Mouse (Mus musculus): Measurements from ENCODE around the gene Ppp4r4.
"Not testable (repeated sequence)": the region's sequence is repeated elsewhere in the genome, so short reads cannot be mapped to it uniquely, and the experiment has no call there.

Ppp4r4 gene

GRCm38 (mm10) chr12:103532020-103532648 lies at the start of gene Ppp4r4:
Gene Ppp4r4, plus strand, starts transcription at chr12:103532283.
- DNase-seq (ENCODE audit: low spot score), result no peak

GRCm38 (mm10) chr12:103482781-103483180 lies 49.3 kb upstream of the Ppp4r4 start:
- no peak for DNase-seq (ENCODE audit: low spot score)

- not testable (repeated sequence) for DNase-seq (ENCODE audit: low spot score)
Observed at GRCm38 (mm10) chr12:103484200-103484972, 47.7 kb upstream of the Ppp4r4 start.

DNA sequence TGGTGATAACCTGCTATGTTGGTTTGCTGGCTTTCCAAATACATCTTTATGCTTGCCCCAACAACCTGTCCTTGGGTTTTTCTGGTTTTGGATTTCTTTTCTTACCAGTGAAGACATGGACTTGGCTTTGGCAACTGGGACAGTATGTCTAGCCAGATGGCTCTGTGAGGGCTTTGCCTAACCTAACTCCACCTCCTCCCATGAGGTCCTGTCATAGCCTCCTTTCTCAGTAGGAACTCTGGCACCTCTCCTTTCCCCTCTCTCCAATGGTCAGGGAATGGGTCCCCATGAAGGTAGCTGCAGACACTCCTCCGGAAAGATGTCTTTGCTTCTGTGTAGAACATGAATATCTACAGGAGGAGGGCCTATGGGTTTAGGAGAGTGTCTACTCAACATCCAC lies 45.4 kb upstream of the Ppp4r4 start:
- no peak for DNase-seq (ENCODE audit: low spot score)

- DNase-seq (ENCODE audit: low spot score), result no peak
Observed at GRCm38 (mm10) chr12:103487276-103487675, 44.8 kb upstream of the Ppp4r4 start.

GRCm38 (mm10) chr12:103487750-103488149 lies 44.3 kb upstream of the Ppp4r4 start:
- DNase-seq (ENCODE audit: low spot score), result no peak

DNA sequence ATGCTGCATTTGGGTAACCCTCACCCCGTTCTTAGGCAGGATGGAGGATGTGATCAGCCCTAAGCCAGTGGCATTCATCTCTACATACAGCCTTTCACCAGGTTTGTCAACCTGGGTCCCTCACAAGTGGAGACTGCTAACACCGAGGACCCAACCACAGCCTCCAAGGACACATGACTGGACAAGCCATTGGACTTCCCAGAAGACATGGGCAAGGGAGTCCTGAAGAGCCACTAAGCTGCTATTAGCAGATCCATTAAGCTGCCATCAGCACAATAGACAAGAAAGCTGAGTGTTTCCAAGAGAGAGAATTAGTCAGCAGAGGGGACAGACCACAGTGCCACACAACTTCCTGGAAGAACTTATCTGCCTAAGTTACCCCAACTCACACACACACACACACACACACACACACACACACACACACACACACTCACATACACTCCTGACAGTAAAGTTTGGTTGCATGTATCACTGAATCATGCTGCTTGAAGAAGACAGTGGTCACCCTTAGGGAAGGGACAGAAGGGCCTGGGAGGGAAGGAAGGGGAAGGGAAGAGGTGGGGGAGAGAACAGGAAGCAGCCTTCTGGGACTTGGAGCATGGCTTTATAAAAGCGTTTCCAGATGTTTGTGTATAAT lies 40.9 kb upstream of the Ppp4r4 start:
- no peak for DNase-seq (ENCODE audit: low spot score)

DNA sequence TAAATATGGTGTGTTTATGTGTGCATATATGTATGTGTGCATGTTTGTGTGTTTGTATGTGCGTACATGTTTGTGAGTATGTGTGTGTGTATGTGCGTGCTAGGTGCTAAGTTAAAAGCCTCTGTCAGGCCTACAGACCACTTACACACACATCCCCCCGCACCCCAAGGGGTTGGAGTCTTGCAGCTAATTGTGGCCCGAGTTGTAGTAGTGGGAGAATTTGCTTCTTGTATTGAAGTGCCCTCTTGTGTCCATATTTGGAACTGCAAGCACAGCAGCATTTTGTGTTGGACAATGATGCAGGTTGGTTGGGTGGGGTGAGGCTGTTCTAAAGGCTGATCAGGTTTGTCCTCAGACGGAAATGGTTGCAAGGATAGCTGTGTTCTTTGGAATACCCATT lies 39.3 kb upstream of the Ppp4r4 start:
- peak; percentile 59 for DNase-seq (ENCODE audit: low spot score)

DNA sequence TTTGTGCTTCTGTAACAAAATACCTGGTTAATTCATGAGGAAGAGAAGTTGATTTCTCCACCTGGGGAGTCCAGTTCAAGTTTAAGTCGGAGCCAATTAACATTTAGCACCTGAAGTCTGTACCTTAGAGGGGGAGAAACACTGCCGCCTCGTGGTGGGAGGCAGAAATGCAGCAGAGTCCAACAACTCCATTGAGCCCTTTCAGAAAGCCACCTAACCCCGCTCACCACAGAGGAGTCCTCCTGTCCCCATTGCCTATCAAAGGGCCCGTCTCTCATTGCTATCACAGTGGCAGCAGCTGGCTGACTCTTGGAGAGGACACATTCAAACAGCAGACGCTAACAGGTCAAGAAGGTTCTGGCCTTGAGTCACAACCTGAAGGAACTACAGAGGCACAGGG lies 37.6 kb upstream of the Ppp4r4 start:
- DNase-seq (ENCODE audit: low spot score), result no peak

DNA sequence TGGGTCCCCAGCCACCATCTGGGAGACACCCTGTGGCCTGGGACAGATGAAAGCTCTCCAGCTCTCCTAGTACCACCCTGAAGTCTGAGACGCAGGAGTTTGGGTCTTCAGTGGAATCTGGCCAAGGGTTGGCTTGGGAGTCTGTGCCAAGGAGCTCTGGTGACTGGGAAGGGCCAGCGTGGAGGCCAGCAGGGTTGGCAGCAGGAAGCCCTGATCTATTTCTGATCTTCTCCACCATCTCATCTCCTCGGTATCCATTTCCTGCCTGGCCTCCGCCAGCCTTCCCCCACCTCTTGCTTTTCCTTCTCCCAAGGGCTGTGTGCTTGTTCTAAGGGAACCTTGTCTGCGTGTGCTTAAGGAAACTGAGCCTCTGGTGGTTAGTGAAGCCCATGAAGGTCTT lies 33.3 kb upstream of the Ppp4r4 start:
- no peak for DNase-seq (ENCODE audit: low spot score)

GRCm38 (mm10) chr12:103499261-103499660 lies 32.8 kb upstream of the Ppp4r4 start:
- DNase-seq (ENCODE audit: low spot score), result no peak

GRCm38 (mm10) chr12:103503300-103503699 lies 28.8 kb upstream of the Ppp4r4 start:
- no peak for DNase-seq (ENCODE audit: low spot score)

DNA sequence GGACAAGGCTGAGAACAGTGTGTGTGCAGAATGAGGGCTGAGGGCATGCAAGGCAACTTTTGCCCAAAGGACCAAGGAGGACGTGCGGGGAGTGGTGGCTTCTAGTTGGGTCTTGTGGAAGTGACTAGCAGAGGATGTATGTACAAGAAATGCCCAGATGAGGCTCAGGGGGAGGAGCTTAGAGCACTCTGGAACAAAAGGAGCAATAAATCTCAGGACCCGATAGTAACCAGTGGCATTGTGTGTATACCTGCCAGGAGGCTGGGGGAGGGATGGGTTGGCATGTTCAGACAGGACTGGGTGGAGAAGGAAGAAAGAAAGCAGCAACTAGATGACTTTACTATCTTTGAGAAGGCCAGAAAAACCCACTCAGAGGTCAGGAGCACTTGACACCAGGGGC lies 27.7 kb upstream of the Ppp4r4 start:
- no peak for DNase-seq (ENCODE audit: low spot score)

DNA sequence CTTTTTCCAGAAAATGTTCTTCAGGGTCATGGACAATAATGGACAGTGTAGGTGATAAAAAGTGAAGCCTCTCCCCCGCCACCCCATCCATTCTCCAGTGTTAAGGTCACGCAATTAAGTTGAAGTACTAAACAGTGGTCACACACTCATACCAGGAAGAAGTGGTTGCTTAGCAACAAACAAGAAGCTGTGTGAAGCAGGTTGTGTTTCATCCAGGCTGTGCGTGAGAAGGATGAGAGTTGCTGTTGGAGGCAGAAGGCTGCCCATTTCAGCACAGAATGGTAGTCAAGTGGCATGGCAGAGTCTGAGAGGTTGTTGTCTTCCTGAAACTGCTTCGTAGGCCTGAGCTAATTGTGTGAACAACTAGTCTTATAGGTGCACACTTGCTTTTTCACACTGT lies 23.7 kb upstream of the Ppp4r4 start:
- no peak for DNase-seq (ENCODE audit: low spot score)

DNA sequence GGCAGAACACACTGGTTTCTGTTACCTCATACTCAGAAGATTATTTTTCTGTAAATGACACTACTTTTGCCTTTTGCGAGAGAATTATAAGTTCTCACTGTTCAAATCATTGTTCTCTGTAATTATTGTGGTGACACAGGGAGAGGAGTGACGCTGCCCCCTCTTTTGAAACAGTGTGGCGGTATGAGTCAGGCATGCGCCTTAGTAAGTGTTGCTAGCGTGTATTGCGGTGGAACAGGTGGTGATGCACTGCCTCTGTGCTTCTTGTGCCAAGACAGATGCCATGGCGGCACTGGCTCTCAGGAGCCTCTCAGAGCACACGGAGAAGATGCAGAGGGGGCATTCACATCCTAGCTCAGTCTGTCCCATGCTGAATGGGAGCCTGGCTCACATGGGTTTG lies 22.2 kb upstream of the Ppp4r4 start:
- no peak for DNase-seq (ENCODE audit: low spot score)

- no peak for DNase-seq (ENCODE audit: low spot score)
Observed at GRCm38 (mm10) chr12:103511586-103511985, 20.5 kb upstream of the Ppp4r4 start.

GRCm38 (mm10) chr12:103513039-103513438 lies 19.0 kb upstream of the Ppp4r4 start:
- DNase-seq (ENCODE audit: low spot score), result no peak

- DNase-seq (ENCODE audit: low spot score), result no peak
Observed at GRCm38 (mm10) chr12:103513451-103513871, 18.6 kb upstream of the Ppp4r4 start.

DNA sequence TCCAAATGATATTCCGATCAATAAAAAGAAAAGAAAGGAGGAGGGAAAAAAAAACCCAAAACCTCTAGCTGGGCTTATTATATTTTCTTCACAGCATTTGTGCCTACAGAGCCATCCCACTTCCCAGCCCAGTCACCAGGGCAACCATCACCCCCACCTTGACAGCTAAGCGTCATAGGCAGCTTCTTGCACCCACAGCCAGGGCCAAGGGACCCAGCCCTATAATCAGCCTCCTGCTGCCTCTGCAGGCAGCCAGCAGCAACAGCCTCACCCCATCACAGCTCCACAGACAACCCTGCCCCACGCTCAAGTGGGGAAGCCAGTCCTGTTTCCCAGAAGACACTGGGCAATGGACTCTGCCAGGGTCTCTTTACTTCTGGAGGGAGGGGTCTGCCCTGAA lies 17.7 kb upstream of the Ppp4r4 start:
- DNase-seq (ENCODE audit: low spot score), result no peak

DNA sequence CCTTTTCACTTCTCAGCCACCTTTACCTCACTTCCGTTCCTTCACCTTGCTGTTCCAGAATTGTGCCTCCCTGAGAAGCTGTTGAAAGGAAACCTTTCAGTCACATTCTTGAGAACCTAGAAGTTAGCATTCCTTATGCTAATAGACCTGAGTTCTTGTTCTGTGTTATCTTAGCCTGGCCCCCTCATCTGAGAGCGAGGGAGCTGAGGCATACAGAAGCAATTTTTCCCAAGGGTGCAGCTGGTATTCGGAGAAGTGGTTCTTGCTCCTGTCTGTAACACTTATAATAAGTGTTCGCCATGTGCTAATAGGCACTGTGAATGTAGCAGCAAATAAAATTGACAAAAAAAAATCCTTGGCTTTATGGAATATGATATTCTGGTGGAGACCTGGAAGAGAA lies 16.4 kb upstream of the Ppp4r4 start:
- DNase-seq (ENCODE audit: low spot score), result no peak

DNA sequence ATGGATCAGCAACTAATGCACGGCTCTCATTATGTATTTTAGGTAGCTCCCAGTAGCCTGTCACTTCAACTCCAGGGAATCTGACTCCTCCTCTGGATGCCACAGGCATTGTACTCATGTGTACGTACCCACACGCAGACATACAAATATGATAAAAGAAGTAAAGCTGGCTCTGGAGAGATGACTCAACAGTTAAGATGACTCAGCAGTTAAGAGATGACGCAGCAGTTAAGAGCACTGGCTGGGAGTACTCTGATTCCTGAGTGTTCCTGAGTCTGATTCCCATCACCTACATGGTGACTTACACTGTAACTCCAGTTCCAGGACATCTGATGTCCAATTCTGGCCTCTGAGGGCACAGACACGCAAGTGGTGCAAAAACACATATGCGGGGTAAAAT lies 13.4 kb upstream of the Ppp4r4 start:
- no peak for DNase-seq (ENCODE audit: low spot score)

- no peak for DNase-seq (ENCODE audit: low spot score)
Observed at GRCm38 (mm10) chr12:103530596-103530995, 1.5 kb upstream of the Ppp4r4 start.

DNA sequence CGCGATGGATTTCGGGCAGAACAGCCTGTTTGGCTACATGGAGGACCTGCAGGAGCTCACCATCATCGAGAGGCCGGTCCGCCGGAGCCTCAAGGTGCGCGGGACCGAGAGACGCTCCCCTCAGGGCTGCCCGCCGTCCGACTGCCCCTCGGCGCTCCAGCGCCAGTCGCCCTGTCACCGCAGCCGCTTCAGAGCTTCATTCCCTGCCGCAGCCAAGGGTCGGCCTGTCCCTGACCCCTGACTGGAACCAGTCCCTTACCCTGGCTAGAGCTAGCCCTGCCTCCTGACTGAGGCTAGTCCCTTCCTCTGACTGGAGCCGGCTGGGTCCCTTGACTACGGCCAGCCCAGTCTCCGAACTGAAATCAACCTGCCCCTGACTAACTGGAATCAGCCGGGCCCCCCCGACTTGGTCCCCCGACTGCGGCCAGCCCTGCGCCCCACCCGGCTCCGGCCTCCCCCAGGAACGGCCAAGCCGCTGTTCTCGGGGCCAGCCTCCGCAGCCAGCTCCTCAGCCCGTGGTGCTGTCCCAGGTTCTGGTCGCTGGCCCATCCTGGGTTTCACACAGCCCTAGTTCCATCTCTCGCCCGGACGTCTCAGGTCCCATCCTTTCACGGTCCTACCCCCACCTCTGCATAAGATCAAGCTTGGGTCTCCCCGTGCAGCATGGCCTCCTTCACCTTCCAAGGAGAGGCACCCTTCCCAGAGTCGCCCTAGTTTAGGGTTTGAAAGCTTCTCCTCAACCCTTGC lies 739 bp downstream of the Ppp4r4 start:
- DNase-seq (ENCODE audit: low spot score), result no peak
